Mouse (Mus musculus): ENCODE measurements around the gene Pfkfb4. TPM values are rescaled to one million over a fixed set of nuclear protein-coding genes. Genes with fewer than 3 reads are reported as not detected.

Pfkfb4 gene
- total and polyA plus RNA-seq, 2 experiments from 2014 or later = 28.6 to 51.7 TPM

DNA sequence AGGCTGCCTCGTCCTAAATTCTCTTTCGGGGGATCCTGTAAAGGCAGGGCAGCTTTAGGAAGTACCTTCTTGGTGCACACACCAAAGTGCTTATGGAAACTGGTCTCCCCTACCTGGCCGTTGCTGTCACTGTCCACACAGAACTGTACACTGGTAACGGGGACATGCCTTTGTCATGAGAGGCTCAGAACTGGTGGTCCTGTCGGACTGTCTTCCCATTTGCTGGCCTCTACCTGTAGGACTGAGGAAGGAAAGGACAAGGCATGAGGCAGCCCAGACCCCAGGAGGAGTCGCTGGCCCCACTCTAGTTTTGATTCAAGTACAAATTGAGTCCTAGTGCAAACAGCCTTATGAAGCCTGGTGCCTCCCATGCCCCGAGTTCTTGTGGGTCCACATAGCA is 39.4 kb downstream of the Pfkfb4 start:
- H3K4me1 ChIP-seq (ENCODE audit: insufficient read depth, low read length) = no peaks in the 10 kb centered on the region
- peaks cover 34% of the 10 kb centered on the region; the same call in 1 of the 2 replicates for H3K36me3 ChIP-seq (ENCODE audit: insufficient read depth, low read length)
- no peak overlapping the region for H3K9ac ChIP-seq (replicated peaks; ENCODE audit: low read length, poor library complexity, severe bottlenecking)
- H3K4me2 ChIP-seq (ENCODE audit: low read depth, low read length, poor library complexity, severe bottlenecking) = no peak overlapping the region
- TF ChIP-seq CTCF (IDR thresholded peaks at IDR 0.05) = no peak
- no peak overlapping the region for H3K27ac ChIP-seq (ENCODE audit: low read depth, low read length)
- 93% methylated on average over 7 of the region's 7 CpGs for WGBS
- H3K4me3 ChIP-seq (ENCODE audit: low read depth, low read length) = no peak overlapping the region
- H3K27me3 ChIP-seq (ENCODE audit: insufficient read depth, low read length) = no peaks in the 10 kb centered on the region
- ATAC-seq (ENCODE audit: low FRiP score) (no peak), DNase-seq (ENCODE audit: low spot score) (no peak)
- H3K9me3 ChIP-seq (ENCODE audit: low read length) = no peaks in the 10 kb centered on the region

DNA sequence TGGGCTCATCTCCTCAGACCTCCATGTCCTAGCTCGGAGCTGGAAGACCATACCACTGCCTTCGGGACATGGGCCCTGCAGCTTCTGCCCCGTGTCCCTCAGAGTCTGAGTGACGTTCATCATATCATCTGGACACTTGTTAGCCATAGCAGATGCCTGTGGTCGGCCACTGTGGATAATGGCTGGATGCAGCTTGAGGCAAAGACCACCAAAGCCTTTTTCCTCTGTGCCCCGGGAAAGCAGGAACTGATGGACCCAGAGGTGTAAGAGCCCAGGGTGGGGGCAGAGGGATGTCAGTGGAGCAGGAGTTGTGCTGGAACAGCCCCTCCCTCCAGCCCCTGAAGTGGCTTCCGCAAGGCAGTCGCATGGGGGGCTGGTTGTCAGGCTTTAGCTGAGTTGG is 40.1 kb downstream of the Pfkfb4 start:
- Histone ChIP-seq H3K36me3 (ENCODE audit: insufficient read depth, low read length) (peaks cover 28% of the 10 kb centered on the region; the same call in 1 of the 2 replicates), H3K9me3 (ENCODE audit: low read length) (no peaks in the 10 kb centered on the region), H3K4me1 (ENCODE audit: insufficient read depth, low read length) (no peaks in the 10 kb centered on the region), H3K4me3 (ENCODE audit: low read depth, low read length) (no peak overlapping the region), H3K27me3 (ENCODE audit: insufficient read depth, low read length) (no peaks in the 10 kb centered on the region), H3K4me2 (ENCODE audit: low read depth, low read length, poor library complexity, severe bottlenecking) (no peak overlapping the region), H3K9ac (replicated peaks; ENCODE audit: low read length, poor library complexity, severe bottlenecking) (no peak overlapping the region), H3K27ac (ENCODE audit: low read depth, low read length) (no peak overlapping the region)
- WGBS = 88% methylated on average over 8 of the region's 8 CpGs
- ATAC-seq (ENCODE audit: low FRiP score) = no peak
- no peak for TF ChIP-seq CTCF (IDR thresholded peaks at IDR 0.05)
- DNase-seq (ENCODE audit: low spot score) = no peak

DNA sequence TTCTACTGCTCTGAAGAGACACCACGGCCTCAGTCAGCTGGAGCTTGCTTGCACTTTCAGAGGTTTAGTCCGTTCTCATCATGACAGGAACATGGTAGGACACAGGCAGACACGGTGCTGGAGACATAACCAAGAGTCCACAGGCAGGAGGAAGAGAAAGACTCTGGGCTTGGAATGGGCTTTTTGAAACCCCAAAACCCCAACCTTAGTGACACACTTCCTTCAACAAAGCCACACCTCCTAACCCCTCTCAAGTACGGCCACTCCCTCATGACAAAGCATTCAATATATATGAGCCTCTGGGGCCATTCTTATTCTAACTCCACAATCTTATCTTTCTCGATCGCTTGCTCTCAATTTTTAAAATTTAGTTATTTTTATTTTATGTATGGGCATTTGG is 40.9 kb downstream of the Pfkfb4 start:
- Histone ChIP-seq H3K4me2 (ENCODE audit: low read depth, low read length, poor library complexity, severe bottlenecking) (no peak overlapping the region), H3K36me3 (ENCODE audit: insufficient read depth, low read length) (peaks cover 24% of the 10 kb centered on the region; the same call in 1 of the 2 replicates), H3K9me3 (ENCODE audit: low read length) (no peaks in the 10 kb centered on the region), H3K27ac (ENCODE audit: low read depth, low read length) (no peak overlapping the region), H3K4me1 (ENCODE audit: insufficient read depth, low read length) (no peaks in the 10 kb centered on the region), H3K27me3 (ENCODE audit: insufficient read depth, low read length) (no peaks in the 10 kb centered on the region), H3K9ac (replicated peaks; ENCODE audit: low read length, poor library complexity, severe bottlenecking) (no peak overlapping the region), H3K4me3 (ENCODE audit: low read depth, low read length) (no peak overlapping the region)
- 83% methylated on average over 6 of the region's 6 CpGs for WGBS
- TF ChIP-seq CTCF (IDR thresholded peaks at IDR 0.05) = no peak
- ATAC-seq (ENCODE audit: low FRiP score) (no peak), DNase-seq (ENCODE audit: low spot score) (no peak)

DNA sequence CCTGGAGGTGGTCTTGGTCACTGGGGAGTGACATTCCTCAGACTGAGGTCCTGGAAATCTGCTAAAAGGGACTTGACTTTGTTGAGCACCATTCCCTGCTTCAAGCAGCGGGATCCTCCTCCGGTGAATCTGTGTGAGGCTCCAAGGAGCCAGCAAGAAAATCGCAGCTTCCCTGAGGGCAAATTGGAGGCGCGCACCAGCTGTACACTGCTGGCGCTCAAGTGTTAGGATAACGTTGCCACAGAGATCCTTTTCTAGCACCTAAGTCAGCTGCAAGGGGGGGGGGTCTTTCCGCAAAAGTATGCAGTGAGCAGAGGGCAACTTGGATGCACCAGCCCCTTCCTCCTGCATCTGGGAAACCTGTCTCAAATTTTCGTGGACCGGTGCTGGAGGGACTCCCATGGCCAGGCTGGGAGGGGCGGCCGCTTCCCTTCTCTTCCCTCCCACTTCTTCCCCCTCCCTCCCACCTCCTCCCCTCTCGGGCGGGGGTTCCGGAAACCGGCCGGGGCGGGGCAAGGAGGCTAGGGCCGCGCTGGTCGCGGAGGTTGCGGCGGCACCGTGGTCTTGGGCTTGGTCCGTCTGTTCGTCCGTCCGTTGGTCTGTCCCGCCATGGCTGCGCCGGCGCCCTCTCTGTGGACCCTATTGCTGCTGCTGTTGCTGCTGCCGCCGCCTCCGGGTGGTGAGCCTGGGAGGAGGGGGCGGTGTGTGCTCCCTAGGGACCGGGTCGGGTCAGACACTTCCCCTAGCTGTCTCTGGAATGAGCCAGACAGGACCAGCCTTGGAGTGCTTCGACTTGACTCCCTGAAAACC is 46.7 kb downstream of the Pfkfb4 start, which contains the start of gene Shisa5:
Shisa5 (plus strand) TSS at position 480 of the 810 bp plus-strand sequence.
- peak; percentile 68 for ATAC-seq (ENCODE audit: low FRiP score)
- Histone ChIP-seq H3K4me1 (ENCODE audit: insufficient read depth, low read length) (0 out of 2 replicates have a peak, but pooled peaks cover 3% of the 10 kb centered on the region), H3K36me3 (ENCODE audit: insufficient read depth, low read length) (no peaks in the 10 kb centered on the region), H3K4me2 (ENCODE audit: low read depth, low read length, poor library complexity, severe bottlenecking) (peak within 1 kb of the TSS; percentile 85), H3K27me3 (ENCODE audit: insufficient read depth, low read length) (no peaks in the 10 kb centered on the region), H3K9ac (replicated peaks; ENCODE audit: low read length, poor library complexity, severe bottlenecking) (peak within 1 kb of the TSS; percentile 61), H3K27ac (ENCODE audit: low read depth, low read length) (no peak within 1 kb of the TSS), H3K9me3 (ENCODE audit: low read length) (no peaks in the 10 kb centered on the region), H3K4me3 (ENCODE audit: low read depth, low read length) (peak within 1 kb of the TSS; percentile 50)
- no peak for TF ChIP-seq CTCF (IDR thresholded peaks at IDR 0.05)
- under 1% methylated on average over 40 of the region's 40 CpGs for WGBS
- DNase-seq (ENCODE audit: low spot score) = peak; percentile 38

DNA sequence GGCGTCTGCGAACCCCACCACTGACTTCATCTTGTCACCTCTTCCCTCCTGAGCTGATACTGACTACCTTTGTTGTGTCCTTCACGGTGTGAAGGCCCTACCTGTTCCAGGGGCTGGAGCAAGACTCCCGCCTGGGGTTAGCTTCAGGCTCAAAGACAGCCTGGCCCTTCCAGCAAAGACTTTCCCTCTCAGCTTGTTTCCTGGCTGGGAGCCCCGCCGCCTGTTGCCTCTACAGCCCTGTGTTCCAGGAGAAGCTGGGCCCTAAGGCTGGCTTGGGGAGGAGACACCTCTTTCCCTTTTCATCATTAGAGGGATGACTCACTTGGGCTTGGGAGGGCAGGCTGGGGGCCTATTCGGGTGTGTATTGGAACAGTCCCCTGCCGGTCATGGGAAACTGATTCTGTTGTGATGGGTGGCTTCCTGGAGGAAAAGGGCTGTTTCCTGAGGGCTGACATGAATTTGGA is 47.4 kb downstream of the Pfkfb4 start:
- H3K4me2 ChIP-seq (ENCODE audit: low read depth, low read length, poor library complexity, severe bottlenecking) = peak overlapping the region; percentile 85
- no peaks in the 10 kb centered on the region for H3K9me3 ChIP-seq (ENCODE audit: low read length)
- no peak for ATAC-seq (ENCODE audit: low FRiP score)
- peak overlapping the region; percentile 61 for H3K9ac ChIP-seq (replicated peaks; ENCODE audit: low read length, poor library complexity, severe bottlenecking)
- WGBS = 19% methylated on average over 8 of the region's 8 CpGs
- H3K4me3 ChIP-seq (ENCODE audit: low read depth, low read length) = peak overlapping the region; percentile 50
- H3K27me3 ChIP-seq (ENCODE audit: insufficient read depth, low read length) = no peaks in the 10 kb centered on the region
- H3K36me3 ChIP-seq (ENCODE audit: insufficient read depth, low read length) = no peaks in the 10 kb centered on the region
- DNase-seq (ENCODE audit: low spot score) = no peak
- no peak for TF ChIP-seq CTCF (IDR thresholded peaks at IDR 0.05)
- 0 out of 2 replicates have a peak, but pooled peaks cover 3% of the 10 kb centered on the region for H3K4me1 ChIP-seq (ENCODE audit: insufficient read depth, low read length)
- H3K27ac ChIP-seq (ENCODE audit: low read depth, low read length) = no peak overlapping the region

DNA sequence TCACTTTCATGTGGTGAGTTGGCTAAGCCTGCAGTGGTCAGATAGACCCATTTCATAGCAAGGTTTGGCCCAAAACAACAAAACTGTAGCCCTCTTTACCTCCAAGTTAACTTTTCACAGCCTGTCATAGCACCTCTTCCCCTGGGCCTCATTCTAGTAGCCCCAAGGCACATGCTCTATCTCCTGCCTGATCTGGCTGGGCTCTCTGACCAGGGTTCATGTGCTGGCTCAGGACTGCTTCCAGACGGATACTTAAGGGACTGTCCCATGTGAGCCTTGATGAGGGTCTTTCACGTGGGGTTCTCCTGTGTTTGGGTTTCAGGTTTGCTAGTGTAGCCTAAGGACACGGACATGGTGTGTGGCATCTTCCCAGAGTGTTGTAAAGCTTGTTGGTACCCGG is 48.1 kb downstream of the Pfkfb4 start:
- Histone ChIP-seq H3K4me3 (ENCODE audit: low read depth, low read length) (no peak overlapping the region), H3K27me3 (ENCODE audit: insufficient read depth, low read length) (no peaks in the 10 kb centered on the region), H3K9me3 (ENCODE audit: low read length) (no peaks in the 10 kb centered on the region), H3K4me2 (ENCODE audit: low read depth, low read length, poor library complexity, severe bottlenecking) (no peak overlapping the region), H3K9ac (replicated peaks; ENCODE audit: low read length, poor library complexity, severe bottlenecking) (no peak overlapping the region), H3K4me1 (ENCODE audit: insufficient read depth, low read length) (0 out of 2 replicates have a peak, but pooled peaks cover 3% of the 10 kb centered on the region), H3K36me3 (ENCODE audit: insufficient read depth, low read length) (no peaks in the 10 kb centered on the region), H3K27ac (ENCODE audit: low read depth, low read length) (no peak overlapping the region)
- no peak for DNase-seq (ENCODE audit: low spot score)
- no peak for TF ChIP-seq CTCF (IDR thresholded peaks at IDR 0.05)
- ATAC-seq (ENCODE audit: low FRiP score) = no peak
- 88% methylated on average over 4 of the region's 4 CpGs for WGBS

All from midbrain, postnatal 0 days (tissue).